Mouse (Mus musculus) testis, adult 2 months (tissue): ENCODE measurements around the gene Klhdc4.

Source experiments
- CTCF ChIP-seq: fragments of 200-500 bp; IDR thresholded peaks from 2 replicates; pipeline ENCODE4 v1.5.1; 2012; ENCODE audit warnings: low read depth, mild to moderate bottlenecking, inconsistent platforms, low read length, moderate library complexity; ENCODE audit not compliant: control insufficient read depth, insufficient read depth, insufficient replicate concordance
- POLR2A ChIP-seq: fragments of 200-500 bp; IDR thresholded peaks from 2 replicates; pipeline ENCODE4 v1.6.1; 2012; ENCODE audit warnings: low read depth, mild to moderate bottlenecking, inconsistent platforms, low read length, moderate library complexity; ENCODE audit not compliant: control insufficient read depth

DNA sequence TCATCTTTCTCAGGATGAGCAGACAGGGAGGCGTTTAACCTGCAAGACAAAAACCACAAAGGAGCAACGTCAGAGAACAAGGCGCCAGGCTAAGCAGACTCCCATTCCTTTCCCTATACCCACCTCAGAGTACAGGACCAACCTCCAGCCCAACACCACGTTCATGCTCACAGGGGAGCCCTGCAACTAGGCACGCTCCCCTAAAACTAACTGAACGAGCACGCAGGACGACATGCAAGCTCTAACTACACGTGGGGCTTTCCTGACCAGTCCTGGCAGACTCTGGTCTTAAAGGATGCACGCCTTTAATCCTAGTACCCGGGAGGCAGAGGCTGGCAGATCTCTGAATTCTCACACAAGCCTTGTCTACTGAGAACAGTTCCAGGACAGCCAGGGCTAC is 8.0 kb downstream of the Klhdc4 start:
- TF ChIP-seq CTCF = no peak
- TF ChIP-seq POLR2A = no peak
